Mouse (Mus musculus): ENCODE measurements at regions not wholly inside any gene's neighbourhood (a gene's known extent, or its start where the extent isn't known, plus 50 kb on each side); places are given as distances from the start of the nearest gene placed in this dataset.

DNA sequence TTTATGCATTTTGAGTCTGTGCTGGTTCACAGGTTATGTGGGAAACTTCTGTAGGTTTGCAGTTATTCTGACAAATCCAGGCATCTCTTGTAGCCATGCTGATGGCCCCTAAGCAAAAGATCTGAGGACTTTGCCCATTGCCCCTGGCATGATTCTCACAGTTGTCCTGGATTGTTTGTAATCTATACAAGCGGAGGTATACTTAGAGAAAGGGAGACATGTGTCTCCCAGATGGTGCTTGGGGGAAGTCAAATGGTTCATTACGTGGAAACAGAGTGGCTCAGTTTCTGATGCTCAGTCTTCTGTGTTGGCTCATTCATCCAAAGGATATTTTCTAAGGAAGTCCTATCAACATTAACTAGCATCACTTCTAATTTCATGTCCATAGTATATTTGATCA, 60.8 kb upstream of the Clec14a start:
- TF ChIP-seq EP300 (IDR thresholded peaks at IDR 0.05; ENCODE audit: low read length), result no peak
- TF ChIP-seq CTCF (conservative IDR thresholded peaks at IDR 0.05 in 1 of 2, IDR thresholded peaks at IDR 0.05 in 1 of 2; ENCODE audit: low read depth in 2 of 2, low read length in 2 of 2), result no peak
- TF ChIP-seq E2F4 (IDR thresholded peaks at IDR 0.05; ENCODE audit: insufficient replicate concordance, low read depth, low read length), result no peak
- TF ChIP-seq MEF2A (IDR thresholded peaks at IDR 0.05; ENCODE audit: borderline replicate concordance, low read depth, low read length), result no peak
- no peak for TF ChIP-seq ZC3H11A (IDR thresholded peaks at IDR 0.05; ENCODE audit: low read depth, low read length)
- TF ChIP-seq POLR2A (IDR thresholded peaks at IDR 0.05; ENCODE audit: low read depth, low read length), result no peak
- TF ChIP-seq USF1 (IDR thresholded peaks at IDR 0.05; ENCODE audit: low read depth, low read length), result no peak
- TF ChIP-seq TCF12 (IDR thresholded peaks at IDR 0.05; ENCODE audit: low read depth, low read length), result no peak
- no peak for TF ChIP-seq MAFK (IDR thresholded peaks at IDR 0.05; ENCODE audit: insufficient replicate concordance, low read length)
- no peak for TF ChIP-seq NELFE (IDR thresholded peaks at IDR 0.05; ENCODE audit: low read depth, low read length)
- TF ChIP-seq MYC (IDR thresholded peaks at IDR 0.05; ENCODE audit: low read depth, low read length), result no peak
